Mouse (Mus musculus) forebrain, postnatal 0 days (tissue): ENCODE results near the gene Xpo6. TPM values are rescaled to one million over a fixed set of nuclear protein-coding genes. Genes with fewer than 3 reads are reported as not detected.

Source experiments
- ATAC-seq: fragments of 200-750 bp; cut with Nextera tagmentation; 2 replicates; pipeline ENCODE4 v1.8.0; 2017; ENCODE audit warnings: mild to moderate bottlenecking, moderate library complexity
- DNase-seq: peaks from one replicate; pipeline ENCODE4 v3.0.0-alpha.2; 2015
- H3K27ac ChIP-seq: fragments of 300-500 bp; sonication (generic); 2 replicates; pipeline ENCODE4 v1.5.1; 2014; ENCODE audit warnings: low read depth, mild to moderate bottlenecking, antibody characterized with exemption, low read length, moderate library complexity, mixed read lengths
- H3K27me3 ChIP-seq: fragments of 300-500 bp; sonication (generic); 2 replicates; pipeline ENCODE4 v1.6.1; 2014; ENCODE audit warnings: mild to moderate bottlenecking, low read length, mixed read lengths; ENCODE audit not compliant: insufficient read depth
- H3K36me3 ChIP-seq: fragments of 300-500 bp; sonication (generic); 2 replicates; pipeline ENCODE4 v1.6.1; 2014; ENCODE audit warnings: mild to moderate bottlenecking, moderate library complexity; ENCODE audit not compliant: insufficient read depth
- H3K4me1 ChIP-seq: fragments of 300-500 bp; sonication (generic); 2 replicates; pipeline ENCODE4 v1.6.1; 2014; ENCODE audit warnings: antibody characterized with exemption; ENCODE audit not compliant: insufficient read depth
- H3K4me2 ChIP-seq: fragments of 300-500 bp; sonication (generic); 2 replicates; pipeline ENCODE4 v1.6.1; 2014; ENCODE audit warnings: low read depth, mild to moderate bottlenecking, moderate library complexity
- H3K4me3 ChIP-seq: fragments of 300-500 bp; sonication (generic); 2 replicates; pipeline ENCODE4 v1.5.1; 2014; ENCODE audit warnings: low read depth, low read length, mixed read lengths
- H3K9ac ChIP-seq: fragments of 300-500 bp; sonication (generic); 2 replicates; pipeline ENCODE4 v1.6.1; 2014; ENCODE audit warnings: mild to moderate bottlenecking
- H3K9me3 ChIP-seq: fragments of 300-500 bp; sonication (generic); 2 replicates; pipeline ENCODE4 v1.6.1; 2016; ENCODE audit warnings: low read length
- CTCF ChIP-seq: sonication (generic); IDR thresholded peaks from 2 replicates; pipeline ENCODE4 v1.5.1; 2016; ENCODE audit warnings: antibody characterized with exemption, control low read depth, low read depth
- WGBS: fragments of 180-500 bp; shearing (Covaris S2); extraction: QIAGEN DNeasy Blood & Tissue Kit; methylation state at CpG from one replicate; pipeline ENCODE4 v1.1.7; 2014; 5-methylcytosine and 5-hydroxymethylcytosine counted together
- polyA plus RNA-seq: library from polyadenylated mRNA; unstranded; fragments of >200 nt; fragmentation: Nextera tagmentation; extraction: Ambion mirVana; gene quantifications from 2 replicates; pipeline ENCODE4 v1.2.1, GENCODE M21; 2015
- total RNA-seq: library from RNA; depleted of rRNA; stranded (reverse); fragments of >200 nt; gene quantifications from 2 replicates; pipeline ENCODE4 v1.2.3, GENCODE M21; 2014; rRNA removed

Xpo6 gene
- total and polyA plus RNA-seq, 2 experiments from 2014 or later = 42.8 to 81.4 TPM

GRCm38 (mm10) chr7:126053618-126054017, 146.7 kb downstream of the Xpo6 start:
- ATAC-seq = no peak; the same call in 1 of the 2 replicates
- no peaks in the 10 kb centered on the region for H3K9me3 ChIP-seq
- no peak for TF ChIP-seq CTCF
- 0 out of 2 replicates have a peak, but pooled peaks cover 3% of the 10 kb centered on the region for H3K4me1 ChIP-seq
- H3K36me3 ChIP-seq = no peaks in the 10 kb centered on the region
- H3K9ac ChIP-seq = no peak overlapping the region
- no peak overlapping the region for H3K27ac ChIP-seq
- no peak for DNase-seq
- H3K4me2 ChIP-seq = no peak overlapping the region
- no peak overlapping the region for H3K4me3 ChIP-seq
- WGBS = 60% methylated on average over 7 of the region's 7 CpGs
- H3K27me3 ChIP-seq = no peaks in the 10 kb centered on the region

GRCm38 (mm10) chr7:126051910-126052309, 148.4 kb downstream of the Xpo6 start:
- Histone ChIP-seq H3K36me3 (no peaks in the 10 kb centered on the region), H3K9me3 (no peaks in the 10 kb centered on the region), H3K27me3 (no peaks in the 10 kb centered on the region), H3K4me1 (0 out of 2 replicates have a peak, but pooled peaks cover 3% of the 10 kb centered on the region), H3K4me2 (no peak overlapping the region), H3K4me3 (no peak overlapping the region), H3K9ac (no peak overlapping the region), H3K27ac (no peak overlapping the region)
- ATAC-seq (no peak), DNase-seq (no peak)
- TF ChIP-seq CTCF = no peak
- WGBS = 43% methylated on average over 6 of the region's 6 CpGs

Other genes starting within 250 kb of the Xpo6 start
- 16.4 and 20.0 TPM in 2 replicates for gene Gsg1l, start 118.1 kb downstream of the Xpo6 start, total RNA-seq
- 10.3 and 10.7 TPM in 2 replicates for gene Gsg1l, start 118.1 kb downstream of the Xpo6 start, polyA plus RNA-seq
- 445 and 497 TPM in 2 replicates for gene Sbk1, start 72.1 kb upstream of the Xpo6 start, total RNA-seq
- gene Sbk1, start 72.1 kb upstream of the Xpo6 start, polyA plus RNA-seq = 204 and 224 TPM in 2 replicates
- 1.4 and 1.7 TPM in 2 replicates for gene Lat, start 169.1 kb upstream of the Xpo6 start, total RNA-seq
- 0.15 and 0.38 TPM in 2 replicates for gene Lat, start 169.1 kb upstream of the Xpo6 start, polyA plus RNA-seq
- gene Spns1, start 176.9 kb upstream of the Xpo6 start, total RNA-seq = 102 and 198 TPM in 2 replicates
- gene Spns1, start 176.9 kb upstream of the Xpo6 start, polyA plus RNA-seq = 71.3 and 78.4 TPM in 2 replicates
- gene Nfatc2ip, start 196.2 kb upstream of the Xpo6 start, total RNA-seq = 5.2 and 6.3 TPM in 2 replicates
- 2.2 and 2.4 TPM in 2 replicates for gene Nfatc2ip, start 196.2 kb upstream of the Xpo6 start, polyA plus RNA-seq
- 0.67 TPM in 1 of 2 replicates, not detected in the other for gene Cd19, start 214.4 kb upstream of the Xpo6 start, total RNA-seq
- not detected in 2 replicates for gene Cd19, start 214.4 kb upstream of the Xpo6 start, polyA plus RNA-seq
- 26.1 and 26.4 TPM in 2 replicates for gene Rabep2, start 228.3 kb upstream of the Xpo6 start, total RNA-seq
- gene Rabep2, start 228.3 kb upstream of the Xpo6 start, polyA plus RNA-seq = 17.3 and 19.3 TPM in 2 replicates